Mouse (Mus musculus): ENCODE results near the gene Thada. TPM values are rescaled to one million over a fixed set of nuclear protein-coding genes. Genes with fewer than 3 reads are reported as not detected.

The Thada gene
- polyA plus RNA-seq, 1 experiment from 2014 or later, result 4.1 TPM

- Histone ChIP-seq H3K27ac (peak overlapping the region; percentile 31; the same call in 1 of the 2 replicates), H3K4me1 (replicated peaks) (peaks cover 47% of the 10 kb centered on the region)
- no peak for ATAC-seq (replicated peaks; ENCODE audit: insufficient number of reproducible peaks, insufficient read depth, low FRiP score, low read depth)
Observed at GRCm38 (mm10) chr17:84368213-84369014, 97.6 kb downstream of the Thada start.

GRCm38 (mm10) chr17:84367663-84368062 lies 98.3 kb downstream of the Thada start:
- peaks cover 51% of the 10 kb centered on the region for H3K4me1 ChIP-seq (replicated peaks)
- H3K9me3 ChIP-seq (replicated peaks), result no peaks in the 10 kb centered on the region
- ATAC-seq (replicated peaks; ENCODE audit: insufficient number of reproducible peaks, insufficient read depth, low FRiP score, low read depth), result no peak
- H3K27ac ChIP-seq, result peak overlapping the region; percentile 31; the same call in 1 of the 2 replicates
- H3K27me3 ChIP-seq, result no peaks in the 10 kb centered on the region
- H3K9ac ChIP-seq, result no peak overlapping the region
- WGBS, result 61% methylated on average over 3 of the region's 3 CpGs
- H3K4me2 ChIP-seq, result no peak overlapping the region
- H3K36me3 ChIP-seq, result no peaks in the 10 kb centered on the region
- no peak overlapping the region for H3K4me3 ChIP-seq

More at GRCm38 (mm10) chr17:84368213-84369014, 97.6 kb downstream of the Thada start:
- no peak overlapping the region for H3K4me2 ChIP-seq
- 72% methylated on average over 11 of the region's 11 CpGs for WGBS
- no peak overlapping the region for H3K9ac ChIP-seq
- no peaks in the 10 kb centered on the region for H3K27me3 ChIP-seq
- no peaks in the 10 kb centered on the region for H3K9me3 ChIP-seq (replicated peaks)
- H3K36me3 ChIP-seq, result no peaks in the 10 kb centered on the region
- H3K4me3 ChIP-seq, result no peak overlapping the region

DNA sequence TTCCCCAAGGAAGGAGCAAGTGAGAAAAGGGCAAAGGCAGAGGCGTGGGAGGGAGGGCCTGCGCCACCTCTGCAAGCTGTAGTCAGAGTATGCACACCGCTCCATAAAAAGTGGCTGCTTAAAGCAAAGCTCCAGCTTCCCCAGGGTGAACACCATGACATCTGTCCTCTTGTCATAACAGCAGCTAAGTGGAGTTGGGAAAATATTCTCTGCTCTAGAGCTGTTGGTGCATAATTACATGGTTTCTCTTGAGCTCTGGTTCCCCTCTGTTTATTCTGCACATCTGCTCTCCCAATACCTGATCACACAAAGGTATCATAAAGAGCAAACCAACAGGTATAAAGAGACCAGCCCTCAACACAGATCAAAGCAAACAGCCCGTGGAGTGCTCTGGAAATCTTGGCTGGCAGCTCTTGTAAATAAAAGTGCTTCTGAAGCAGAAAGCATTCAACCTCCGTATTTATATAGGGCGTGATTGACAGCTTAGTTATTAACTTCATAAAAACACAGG lies 100.2 kb downstream of the Thada start:
- Histone ChIP-seq H3K36me3 (no peaks in the 10 kb centered on the region), H3K4me2 (no peak overlapping the region), H3K4me1 (replicated peaks) (peaks cover 42% of the 10 kb centered on the region), H3K4me3 (no peak overlapping the region), H3K9me3 (replicated peaks) (no peaks in the 10 kb centered on the region), H3K9ac (no peak overlapping the region), H3K27me3 (no peaks in the 10 kb centered on the region), H3K27ac (peak overlapping the region; percentile 35)
- 49% methylated on average over 6 of the region's 6 CpGs for WGBS
- no peak for ATAC-seq (replicated peaks; ENCODE audit: insufficient number of reproducible peaks, insufficient read depth, low FRiP score, low read depth)

DNA sequence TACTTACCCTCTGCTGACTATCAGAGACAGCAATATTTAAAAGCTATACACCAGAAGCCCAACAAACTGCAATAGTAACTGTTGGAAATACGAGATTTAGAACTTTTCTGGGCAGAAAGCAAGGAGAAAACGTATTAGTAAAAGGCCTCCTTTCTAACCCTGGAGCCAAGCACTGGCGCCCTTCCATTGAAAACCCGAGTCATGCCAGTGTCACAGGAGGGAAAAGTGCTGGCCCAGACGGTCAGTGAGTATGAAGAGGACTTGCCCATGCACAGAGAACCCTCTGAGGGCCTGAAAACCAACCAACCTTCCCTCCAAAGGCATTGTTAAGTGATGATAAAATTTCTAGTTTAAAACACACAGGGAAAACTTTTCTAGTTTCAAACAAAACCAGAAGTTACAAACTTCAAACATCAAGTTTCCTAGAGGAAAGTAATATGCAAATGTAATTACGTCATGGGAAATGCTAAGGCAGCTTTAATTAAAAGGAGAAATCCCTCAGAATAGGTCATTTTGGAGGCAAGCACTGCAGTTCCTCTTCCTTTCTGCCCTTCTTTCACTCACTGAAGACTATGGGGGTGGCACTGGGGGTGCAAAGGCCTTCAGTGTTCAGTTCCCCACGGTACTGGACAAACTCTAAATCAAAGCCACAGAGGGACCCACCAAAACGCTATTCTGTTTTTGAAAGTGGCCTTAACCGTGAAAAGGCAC lies 100.8 kb downstream of the Thada start:
- H3K27me3 ChIP-seq, result no peaks in the 10 kb centered on the region
- H3K27ac ChIP-seq, result peak overlapping the region; percentile 35
- H3K4me1 ChIP-seq (replicated peaks), result peaks cover 38% of the 10 kb centered on the region
- no peak for ATAC-seq (replicated peaks; ENCODE audit: insufficient number of reproducible peaks, insufficient read depth, low FRiP score, low read depth)
- 77% methylated on average over 9 of the region's 9 CpGs for WGBS
- no peak overlapping the region for H3K4me3 ChIP-seq
- no peaks in the 10 kb centered on the region for H3K36me3 ChIP-seq
- no peaks in the 10 kb centered on the region for H3K9me3 ChIP-seq (replicated peaks)
- no peak overlapping the region for H3K9ac ChIP-seq
- H3K4me2 ChIP-seq, result no peak overlapping the region

GRCm38 (mm10) chr17:84363444-84363843 lies 102.6 kb downstream of the Thada start:
- H3K4me2 ChIP-seq, result no peak overlapping the region
- WGBS, result 19% methylated on average over 2 of the region's 2 CpGs
- no peak overlapping the region for H3K4me3 ChIP-seq
- H3K4me1 ChIP-seq (replicated peaks), result peaks cover 23% of the 10 kb centered on the region
- H3K27me3 ChIP-seq, result no peaks in the 10 kb centered on the region
- peak; percentile 72 for ATAC-seq (replicated peaks; ENCODE audit: insufficient number of reproducible peaks, insufficient read depth, low FRiP score, low read depth)
- H3K27ac ChIP-seq, result 0 out of 2 replicates have a peak overlapping the region, but pooled peaks have one; percentile 1
- H3K36me3 ChIP-seq, result no peaks in the 10 kb centered on the region
- no peak overlapping the region for H3K9ac ChIP-seq
- H3K9me3 ChIP-seq (replicated peaks), result no peaks in the 10 kb centered on the region

GRCm38 (mm10) chr17:84362581-84363286 lies 103.3 kb downstream of the Thada start:
- Histone ChIP-seq H3K4me2 (no peak overlapping the region), H3K4me3 (no peak overlapping the region), H3K27me3 (no peaks in the 10 kb centered on the region), H3K9me3 (replicated peaks) (no peaks in the 10 kb centered on the region), H3K27ac (no peak overlapping the region), H3K9ac (no peak overlapping the region), H3K36me3 (no peaks in the 10 kb centered on the region), H3K4me1 (replicated peaks) (peaks cover 20% of the 10 kb centered on the region)
- WGBS, result 80% methylated on average over 13 of the region's 13 CpGs
- no peak for ATAC-seq (replicated peaks; ENCODE audit: insufficient number of reproducible peaks, insufficient read depth, low FRiP score, low read depth)

- H3K27me3 ChIP-seq, result no peaks in the 10 kb centered on the region
- H3K9ac ChIP-seq, result no peak overlapping the region
- no peaks in the 10 kb centered on the region for H3K36me3 ChIP-seq
- no peak overlapping the region for H3K4me3 ChIP-seq
- 79% methylated on average over 1 of the region's 1 CpGs for WGBS
- no peak overlapping the region for H3K27ac ChIP-seq
- ATAC-seq (replicated peaks; ENCODE audit: insufficient number of reproducible peaks, insufficient read depth, low FRiP score, low read depth), result no peak
- peaks cover 20% of the 10 kb centered on the region for H3K4me1 ChIP-seq (replicated peaks)
- no peaks in the 10 kb centered on the region for H3K9me3 ChIP-seq (replicated peaks)
- no peak overlapping the region for H3K4me2 ChIP-seq
Observed at GRCm38 (mm10) chr17:84361006-84361405, 105.0 kb downstream of the Thada start.

- ATAC-seq (replicated peaks; ENCODE audit: insufficient number of reproducible peaks, insufficient read depth, low FRiP score, low read depth), result no peak
- no peaks in the 10 kb centered on the region for H3K36me3 ChIP-seq
- H3K4me3 ChIP-seq, result no peak overlapping the region
- no peaks in the 10 kb centered on the region for H3K9me3 ChIP-seq (replicated peaks)
- no peak overlapping the region for H3K4me2 ChIP-seq
- no peaks in the 10 kb centered on the region for H3K27me3 ChIP-seq
- no peak overlapping the region for H3K9ac ChIP-seq
- no peak overlapping the region for H3K27ac ChIP-seq
- WGBS, result 76% methylated on average over 7 of the region's 7 CpGs
- peaks cover 10% of the 10 kb centered on the region for H3K4me1 ChIP-seq (replicated peaks)
Observed at GRCm38 (mm10) chr17:84359810-84360209, 106.2 kb downstream of the Thada start.

- H3K4me2 ChIP-seq, result no peak overlapping the region
- peaks cover 9% of the 10 kb centered on the region for H3K4me1 ChIP-seq (replicated peaks)
- no peaks in the 10 kb centered on the region for H3K36me3 ChIP-seq
- no peak overlapping the region for H3K9ac ChIP-seq
- no peak overlapping the region for H3K4me3 ChIP-seq
- WGBS, result 90% methylated on average over 10 of the region's 10 CpGs
- H3K9me3 ChIP-seq (replicated peaks), result no peaks in the 10 kb centered on the region
- H3K27ac ChIP-seq, result no peak overlapping the region
- H3K27me3 ChIP-seq, result no peaks in the 10 kb centered on the region
- ATAC-seq (replicated peaks; ENCODE audit: insufficient number of reproducible peaks, insufficient read depth, low FRiP score, low read depth), result no peak
Observed at GRCm38 (mm10) chr17:84358951-84359644, 106.9 kb downstream of the Thada start.

DNA sequence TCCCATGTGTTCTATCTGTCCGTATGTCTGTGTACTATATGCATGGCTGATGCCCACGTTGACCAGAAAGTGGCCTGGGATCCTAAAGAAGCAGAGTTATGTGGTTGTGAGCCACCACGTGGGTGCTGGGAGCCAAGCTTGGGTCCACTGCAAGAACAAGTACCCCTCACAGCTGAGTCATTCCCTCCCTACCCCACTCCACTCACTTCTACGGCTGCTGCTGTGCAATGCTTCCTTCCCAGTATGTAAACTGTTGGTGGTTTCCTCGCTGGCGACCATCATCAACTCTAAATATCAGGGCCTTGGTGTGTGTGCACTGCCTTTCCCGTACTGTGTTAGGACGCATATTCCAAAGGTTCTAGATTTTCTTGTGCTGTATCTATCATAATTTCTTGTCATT lies 108.2 kb downstream of the Thada start:
- H3K27me3 ChIP-seq, result no peaks in the 10 kb centered on the region
- no peak overlapping the region for H3K4me2 ChIP-seq
- no peaks in the 10 kb centered on the region for H3K9me3 ChIP-seq (replicated peaks)
- no peak for ATAC-seq (replicated peaks; ENCODE audit: insufficient number of reproducible peaks, insufficient read depth, low FRiP score, low read depth)
- H3K36me3 ChIP-seq, result no peaks in the 10 kb centered on the region
- no peak overlapping the region for H3K4me3 ChIP-seq
- H3K4me1 ChIP-seq (replicated peaks), result 0 out of 2 replicates have a peak, but pooled peaks cover under 1% of the 10 kb centered on the region
- WGBS, result 91% methylated on average over 8 of the region's 8 CpGs
- no peak overlapping the region for H3K27ac ChIP-seq
- H3K9ac ChIP-seq, result no peak overlapping the region
